Mouse (Mus musculus): ENCODE data around the gene Ccnt1.
"Not testable (repeated sequence)": the region's sequence is repeated elsewhere in the genome, so short reads cannot be mapped to it uniquely, and the experiment has no call there.

Ccnt1 gene

GRCm38 (mm10) chr15:98595049-98595448 is 24.3 kb upstream of the Ccnt1 start:
- DNase-seq (ENCODE audit: low read depth), result no peak

DNA sequence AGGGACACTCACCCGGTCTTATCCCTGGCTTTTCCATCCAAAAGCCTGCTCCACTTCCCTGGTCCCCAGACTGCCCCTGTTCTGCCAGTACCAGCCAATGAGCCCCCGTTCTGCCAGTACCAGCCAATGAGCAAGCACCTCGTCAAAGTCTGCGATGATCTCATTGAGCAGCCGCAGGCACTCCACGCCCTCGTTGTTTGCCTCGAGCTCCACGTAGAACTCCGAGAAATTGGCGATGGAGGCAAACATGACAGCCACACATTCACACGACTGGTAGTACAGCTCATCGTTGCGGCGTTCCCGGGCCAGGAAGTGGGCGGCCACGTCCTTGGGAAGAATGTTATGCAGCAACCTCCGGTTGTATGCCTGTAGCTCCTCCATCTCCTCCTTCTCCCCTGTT is 23.5 kb upstream of the Ccnt1 start:
- DNase-seq (ENCODE audit: low read depth), result no peak

- no peak for DNase-seq (ENCODE audit: low read depth)
These were observed 20.7 kb upstream of the Ccnt1 start for GRCm38 (mm10) chr15:98591396-98591795.

DNA sequence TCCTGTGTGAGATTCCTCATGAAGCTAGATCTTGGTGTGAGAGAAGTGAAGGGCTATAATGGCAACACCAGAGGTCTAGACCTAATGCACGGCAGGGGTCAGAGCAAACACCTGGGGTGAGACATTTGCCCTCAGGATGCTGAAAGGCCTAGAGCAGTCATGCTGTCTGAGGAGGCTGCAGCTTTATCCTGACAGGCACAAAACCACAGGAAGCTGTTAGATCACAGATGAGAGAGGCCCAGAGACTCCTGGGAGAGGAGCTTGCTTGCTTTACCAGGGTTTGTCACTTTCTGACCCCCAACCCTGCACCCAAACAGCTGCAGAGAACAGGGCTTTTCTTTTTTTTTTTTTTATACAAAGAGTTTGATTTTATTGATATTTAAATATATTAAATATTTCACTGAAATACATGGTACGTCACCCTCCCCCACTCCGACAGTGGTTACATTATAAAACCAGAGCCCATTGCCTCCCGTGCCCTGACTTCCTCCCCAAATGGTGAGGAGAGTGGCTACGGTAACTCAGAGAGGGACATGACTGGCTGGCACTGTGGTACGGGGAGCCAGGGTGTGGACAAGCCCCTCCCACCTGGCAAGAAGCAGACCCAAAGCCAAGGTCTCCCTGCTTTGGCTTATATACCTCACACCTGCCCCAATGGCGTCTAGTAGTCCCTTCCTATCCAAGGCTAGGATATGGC is 19.1 kb upstream of the Ccnt1 start:
- peak; percentile 77 for DNase-seq (ENCODE audit: low read depth)

- DNase-seq (ENCODE audit: low read depth), result no peak
These were observed 17.0 kb upstream of the Ccnt1 start for GRCm38 (mm10) chr15:98587751-98588150.

- not testable (repeated sequence) for DNase-seq (ENCODE audit: low read depth)
These were observed 15.4 kb upstream of the Ccnt1 start for GRCm38 (mm10) chr15:98586141-98586540.

- DNase-seq (ENCODE audit: low read depth), result no peak
These were observed 14.7 kb upstream of the Ccnt1 start for GRCm38 (mm10) chr15:98585421-98585820.

DNA sequence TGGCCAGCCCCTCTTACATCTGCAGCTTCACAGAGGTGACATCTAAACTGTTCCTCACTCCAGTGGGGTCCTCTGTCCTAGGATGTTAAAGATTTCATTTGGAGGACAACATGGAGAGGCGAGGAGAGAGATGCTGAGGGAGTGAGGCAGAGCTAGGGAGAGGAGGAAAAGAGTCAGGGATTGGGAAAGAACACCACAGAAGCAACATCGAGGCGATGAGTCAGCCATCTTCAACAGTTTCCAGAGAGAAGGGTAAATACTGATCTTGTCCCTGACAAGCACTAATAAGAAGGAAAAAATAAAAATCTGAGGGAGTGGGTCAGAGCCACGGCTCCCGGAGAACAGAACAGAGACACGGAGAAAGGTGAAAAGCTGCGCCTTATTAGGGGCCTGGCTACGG is 12.3 kb upstream of the Ccnt1 start:
- DNase-seq (ENCODE audit: low read depth), result no peak

GRCm38 (mm10) chr15:98582410-98582809 is 11.7 kb upstream of the Ccnt1 start:
- no peak for DNase-seq (ENCODE audit: low read depth)

GRCm38 (mm10) chr15:98579795-98580464 is 9.2 kb upstream of the Ccnt1 start:
- DNase-seq (ENCODE audit: low read depth), result peak; percentile 91

GRCm38 (mm10) chr15:98579310-98579709 is 8.6 kb upstream of the Ccnt1 start:
- no peak for DNase-seq (ENCODE audit: low read depth)

DNA sequence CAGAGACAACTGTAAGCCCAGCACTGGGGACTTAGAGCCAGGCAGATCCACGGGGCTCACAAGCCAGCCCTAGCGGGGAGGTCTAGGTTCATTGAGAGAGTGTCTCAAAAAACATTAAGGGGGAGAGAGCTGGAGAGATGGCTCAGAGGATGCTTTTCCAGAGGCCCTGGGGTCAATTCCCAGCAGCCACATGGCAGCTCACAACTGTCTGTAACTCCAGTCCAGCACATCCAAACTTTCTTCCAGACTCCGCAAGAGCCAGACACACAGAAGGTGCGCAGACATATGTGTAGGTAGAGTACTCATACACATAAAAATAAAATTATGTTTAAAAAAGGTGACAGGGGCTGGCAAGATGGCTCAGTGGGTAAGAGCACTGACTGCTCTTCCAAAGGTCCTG is 2.6 kb upstream of the Ccnt1 start:
- DNase-seq (ENCODE audit: low read depth), result no peak

- DNase-seq (ENCODE audit: low read depth), result no peak
These were observed 843 bp downstream of the Ccnt1 start for GRCm38 (mm10) chr15:98569795-98570365.

- DNase-seq (ENCODE audit: low read depth), result no peak
These were observed 1.5 kb downstream of the Ccnt1 start for GRCm38 (mm10) chr15:98569216-98569615.

- DNase-seq (ENCODE audit: low read depth), result peak; percentile 46
These were observed 2.3 kb downstream of the Ccnt1 start for GRCm38 (mm10) chr15:98568256-98569033.

DNA sequence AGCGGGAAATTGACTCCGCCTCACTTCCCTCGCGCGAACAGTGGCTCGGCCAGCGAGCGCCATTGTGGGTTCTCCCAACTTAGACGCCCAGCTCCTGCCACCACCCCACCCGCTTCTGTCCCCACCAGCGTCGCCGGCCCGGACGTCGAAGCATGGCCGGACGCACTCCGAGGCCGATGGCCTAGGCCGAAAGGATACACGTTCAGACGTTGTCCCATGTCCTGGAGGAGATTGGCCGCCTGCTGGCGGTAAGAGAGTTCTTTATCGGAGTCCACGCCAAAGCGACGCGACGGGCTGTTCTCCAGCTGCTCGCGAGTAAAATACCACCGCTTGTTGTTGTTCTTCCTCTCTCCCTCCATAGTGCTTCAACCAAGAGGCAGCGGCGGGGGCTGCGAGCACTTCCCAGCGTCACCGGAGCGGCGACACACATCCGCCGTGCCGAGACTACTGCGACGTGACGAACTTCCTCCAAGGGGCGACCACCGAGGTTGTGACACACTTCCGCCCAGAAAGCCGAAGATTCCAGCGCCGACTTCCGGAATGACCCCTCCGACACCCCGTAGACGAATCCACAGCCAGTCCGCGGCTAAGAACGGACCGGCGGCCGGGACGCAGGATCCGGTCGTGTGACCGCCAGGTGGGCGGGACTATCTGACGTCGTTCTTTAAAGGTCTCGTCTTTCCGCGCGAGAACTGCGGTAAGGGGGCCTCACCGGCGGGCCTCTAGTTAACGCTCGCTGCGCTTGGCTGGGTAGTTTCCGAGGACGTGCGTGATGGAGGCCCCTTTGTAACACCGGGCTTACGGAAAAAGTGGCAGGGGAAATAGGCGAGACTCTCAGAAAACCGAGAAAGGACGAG is 3.2 kb downstream of the Ccnt1 start:
- DNase-seq (ENCODE audit: low read depth), result peak; percentile 100

GRCm38 (mm10) chr15:98566973-98567277 is 3.8 kb downstream of the Ccnt1 start:
- DNase-seq (ENCODE audit: low read depth), result peak; percentile 36

GRCm38 (mm10) chr15:98557186-98557585 is 13.5 kb downstream of the Ccnt1 start:
- DNase-seq (ENCODE audit: low read depth), result no peak

GRCm38 (mm10) chr15:98555881-98556280 is 14.8 kb downstream of the Ccnt1 start:
- DNase-seq (ENCODE audit: low read depth), result no peak

- no peak for DNase-seq (ENCODE audit: low read depth)
These were observed 18.0 kb downstream of the Ccnt1 start for GRCm38 (mm10) chr15:98552758-98553157.

- DNase-seq (ENCODE audit: low read depth), result no peak
These were observed 23.9 kb downstream of the Ccnt1 start for GRCm38 (mm10) chr15:98546843-98547242.

DNA sequence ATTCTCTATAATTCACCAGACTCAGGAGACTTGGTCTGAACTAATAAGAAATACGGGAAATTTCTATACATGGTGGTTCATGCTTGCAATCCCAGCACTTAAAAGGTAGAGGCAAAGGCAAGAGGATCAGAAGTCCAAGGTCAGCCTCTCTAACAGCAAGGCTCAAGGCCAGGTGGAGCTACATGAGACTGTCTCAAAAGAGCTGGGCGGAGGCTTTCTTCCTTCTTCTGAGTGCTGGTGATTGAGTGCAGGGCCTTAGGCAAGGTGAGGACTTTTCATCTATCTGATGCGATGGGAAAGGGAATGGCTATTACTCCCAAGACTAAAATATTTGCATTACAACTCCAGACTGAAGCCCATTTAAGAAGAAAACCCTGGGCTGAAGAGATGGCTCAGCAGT is 25.6 kb downstream of the Ccnt1 start:
- no peak for DNase-seq (ENCODE audit: low read depth)

All from 416B (cell line).